Mouse (Mus musculus) heart, postnatal 0 days (tissue): ENCODE results near the gene Naglu.

Source experiments
- CTCF ChIP-seq: IDR thresholded peaks from 2 replicates; pipeline ENCODE4 v1.5.1; 2016; ENCODE audit warnings: antibody characterized with exemption, control low read depth, low read depth
- EP300 ChIP-seq: IDR thresholded peaks from 2 replicates; pipeline ENCODE4 v1.6.1; 2016; ENCODE audit warnings: antibody characterized with exemption, low read depth

DNA sequence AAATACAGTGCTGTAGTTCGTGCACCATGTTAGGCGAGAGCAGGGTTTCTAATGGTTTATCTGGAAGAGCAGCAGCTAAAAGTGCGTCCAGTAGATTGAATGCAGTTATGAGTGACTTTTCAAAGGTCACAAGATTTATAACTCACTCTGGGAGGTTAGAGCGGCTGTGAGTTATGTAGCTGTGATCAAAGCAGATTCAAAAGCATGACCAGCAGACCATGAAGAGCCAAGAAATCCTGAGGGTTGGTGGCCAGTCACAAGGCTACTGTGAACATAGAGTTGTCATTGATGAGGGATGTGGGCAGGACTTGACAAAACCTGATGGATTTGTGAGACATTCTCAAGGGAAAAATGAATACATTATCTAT is 34.5 kb upstream of the Naglu start:
- TF ChIP-seq CTCF, result no peak
- TF ChIP-seq EP300, result no peak
